Mouse (Mus musculus): ENCODE measurements around the gene Trpm8. TPM values are rescaled to one million over a fixed set of nuclear protein-coding genes. Genes with fewer than 3 reads are reported as not detected.

Trpm8 gene
- total RNA-seq, 2 experiments from 2014 or later: not detected

DNA sequence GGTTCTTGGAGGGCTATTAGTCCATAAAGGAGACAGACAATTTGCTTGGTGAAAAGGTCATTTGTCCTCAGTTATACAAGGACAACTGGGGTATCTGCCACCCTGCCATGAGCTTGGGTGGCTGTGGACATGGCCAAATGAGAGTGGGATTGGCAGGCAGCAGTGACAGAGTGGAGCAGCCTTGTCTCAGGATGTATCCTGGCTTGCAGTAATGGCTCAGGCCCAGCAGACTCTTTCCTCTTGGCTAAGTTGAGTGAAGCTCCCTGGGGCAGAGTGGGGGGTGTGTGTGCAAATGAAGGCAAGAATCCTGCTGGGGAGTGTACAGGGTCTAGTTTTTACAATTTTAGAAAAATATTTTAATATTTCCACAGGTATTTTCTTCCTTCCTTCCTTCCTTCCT is 44.7 kb downstream of the Trpm8 start:
- no peak for ATAC-seq (replicated peaks; ENCODE audit: low FRiP score, poor library complexity, severe bottlenecking)

DNA sequence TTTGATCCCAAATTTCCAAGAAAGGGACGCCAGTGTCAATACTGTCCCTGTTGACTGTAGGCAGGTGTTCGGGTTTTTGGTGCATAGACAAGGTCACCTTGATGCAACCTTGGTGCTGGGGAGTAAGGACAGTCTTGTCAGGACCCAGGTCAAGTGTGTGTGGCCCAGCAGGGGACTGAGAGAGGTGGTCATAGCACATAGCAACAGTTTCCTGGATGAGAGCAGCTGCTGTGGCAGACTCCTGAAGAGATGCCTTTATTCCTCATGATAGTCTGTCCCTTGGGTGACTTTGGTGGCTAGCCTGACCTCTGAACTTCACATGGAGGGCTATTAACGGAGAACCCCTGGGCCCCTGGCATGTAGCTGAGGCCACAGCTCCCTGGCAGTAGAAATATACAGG is 45.6 kb downstream of the Trpm8 start:
- no peak for ATAC-seq (replicated peaks; ENCODE audit: low FRiP score, poor library complexity, severe bottlenecking)

DNA sequence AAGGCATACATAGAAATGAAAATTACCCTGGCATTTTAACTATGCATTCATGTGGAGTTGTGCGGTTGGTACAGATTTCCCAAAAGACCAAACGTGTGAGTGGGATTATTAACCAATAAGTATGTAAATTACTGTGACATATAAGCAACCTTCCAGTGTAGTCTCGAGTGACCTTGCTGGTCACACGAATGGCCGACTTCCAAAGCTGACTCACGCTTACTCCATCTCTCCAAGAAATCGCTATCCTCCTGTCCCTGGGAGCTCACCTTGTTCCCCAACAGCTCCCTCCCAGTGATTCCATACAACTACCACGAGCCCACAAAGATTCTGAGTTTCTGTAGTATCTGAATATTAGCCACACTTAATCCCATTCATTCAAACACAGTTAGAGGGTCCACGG is 62.0 kb downstream of the Trpm8 start:
- no peak for ATAC-seq (replicated peaks; ENCODE audit: low FRiP score, poor library complexity, severe bottlenecking)

DNA sequence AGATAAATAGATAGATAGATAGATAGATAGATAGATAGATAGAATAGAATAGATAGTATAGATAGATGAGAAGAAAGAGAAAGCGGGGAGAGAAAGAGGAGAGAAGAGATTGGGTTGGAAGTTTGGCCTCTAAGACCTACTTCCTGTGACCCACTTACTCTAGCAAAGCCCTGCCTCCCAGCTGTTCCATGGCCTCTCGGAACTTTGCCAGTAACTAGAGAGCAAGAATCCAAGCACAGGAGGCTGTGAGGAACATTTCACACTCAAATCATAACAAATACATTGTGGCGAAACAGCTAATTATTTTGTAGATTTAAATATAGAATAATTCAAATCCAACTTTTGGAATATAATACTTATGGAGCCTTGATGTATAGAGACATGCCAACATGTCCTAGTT is 65.2 kb downstream of the Trpm8 start:
- ATAC-seq (replicated peaks; ENCODE audit: low FRiP score, poor library complexity, severe bottlenecking): no peak

DNA sequence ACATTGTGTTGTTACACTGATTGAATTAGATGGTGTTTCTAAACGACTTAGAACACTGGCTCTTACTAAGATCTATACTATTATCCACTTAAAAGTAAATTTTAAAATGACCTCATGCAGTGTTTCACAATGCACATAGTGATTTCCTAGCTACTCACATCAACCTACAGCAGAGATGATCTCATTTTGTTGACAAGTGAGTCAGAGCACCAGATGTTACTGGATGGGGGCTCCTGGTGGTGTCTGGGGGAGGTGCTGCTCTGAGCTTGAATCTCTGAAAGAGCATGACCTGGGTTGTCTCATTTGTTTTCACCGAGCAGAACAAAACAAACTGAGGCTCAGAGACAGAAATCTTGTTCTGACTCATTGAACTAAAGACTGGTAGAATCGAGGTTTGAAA is 68.1 kb downstream of the Trpm8 start:
- ATAC-seq (replicated peaks; ENCODE audit: low FRiP score, poor library complexity, severe bottlenecking): no peak

DNA sequence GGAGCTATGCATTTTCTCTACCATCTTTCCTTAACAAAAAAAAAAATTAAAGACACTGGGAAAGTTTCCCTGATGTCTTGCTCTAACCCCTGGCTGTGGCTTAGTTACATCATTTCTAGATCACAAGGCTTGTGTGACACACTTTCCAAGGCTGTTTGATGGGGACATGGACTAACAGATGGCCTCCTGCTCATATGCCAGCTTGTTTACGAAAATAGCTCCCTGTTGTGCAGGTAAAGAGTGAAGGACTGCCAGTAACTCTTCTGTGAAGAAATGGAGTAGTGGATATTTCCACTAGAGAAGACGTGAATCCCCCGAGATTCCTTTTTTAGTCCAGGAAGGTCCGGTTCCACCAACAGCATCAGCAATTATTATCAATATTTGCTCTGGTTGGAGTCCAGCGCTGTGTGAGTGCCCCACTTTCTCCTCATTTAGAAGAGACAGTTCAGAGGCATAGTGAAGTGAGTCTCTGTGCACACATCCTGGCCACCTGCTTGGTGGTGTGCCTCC is 71.1 kb downstream of the Trpm8 start:
- ATAC-seq (replicated peaks; ENCODE audit: low FRiP score, poor library complexity, severe bottlenecking): no peak

DNA sequence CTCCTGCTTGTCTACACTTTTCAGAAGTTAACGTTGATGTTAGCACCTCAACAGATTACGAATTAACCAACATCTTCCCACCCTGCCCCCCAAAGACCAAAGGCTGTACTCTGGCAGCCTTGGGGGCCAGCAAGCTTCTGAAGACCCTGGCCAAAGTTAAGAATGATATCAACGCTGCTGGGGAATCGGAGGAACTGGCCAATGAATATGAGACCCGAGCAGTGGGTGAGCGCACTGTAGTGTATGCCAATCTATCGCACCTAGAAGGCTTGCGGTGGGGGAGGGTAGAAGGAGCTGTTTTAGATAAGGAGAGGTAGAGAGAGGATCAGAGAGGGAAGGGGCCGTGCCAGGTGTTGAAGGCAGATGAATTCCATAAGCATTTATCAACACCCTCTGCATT is 73.3 kb downstream of the Trpm8 start:
- ATAC-seq (replicated peaks; ENCODE audit: low FRiP score, poor library complexity, severe bottlenecking): no peak

DNA sequence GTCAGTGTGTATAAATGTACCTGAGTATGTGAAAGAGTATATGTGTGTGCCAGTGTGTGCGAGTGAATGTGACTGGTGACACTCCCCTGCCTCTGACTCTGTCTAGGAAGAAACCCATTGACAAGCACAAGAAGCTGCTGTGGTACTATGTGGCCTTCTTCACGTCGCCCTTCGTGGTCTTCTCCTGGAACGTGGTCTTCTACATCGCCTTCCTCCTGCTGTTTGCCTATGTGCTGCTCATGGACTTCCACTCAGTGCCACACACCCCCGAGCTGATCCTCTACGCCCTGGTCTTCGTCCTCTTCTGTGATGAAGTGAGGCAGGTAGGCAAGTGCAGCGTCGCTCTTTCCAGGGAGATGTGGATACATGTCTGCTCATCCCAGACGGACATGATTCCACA is 77.6 kb downstream of the Trpm8 start:
- no peak for ATAC-seq (replicated peaks; ENCODE audit: low FRiP score, poor library complexity, severe bottlenecking)

DNA sequence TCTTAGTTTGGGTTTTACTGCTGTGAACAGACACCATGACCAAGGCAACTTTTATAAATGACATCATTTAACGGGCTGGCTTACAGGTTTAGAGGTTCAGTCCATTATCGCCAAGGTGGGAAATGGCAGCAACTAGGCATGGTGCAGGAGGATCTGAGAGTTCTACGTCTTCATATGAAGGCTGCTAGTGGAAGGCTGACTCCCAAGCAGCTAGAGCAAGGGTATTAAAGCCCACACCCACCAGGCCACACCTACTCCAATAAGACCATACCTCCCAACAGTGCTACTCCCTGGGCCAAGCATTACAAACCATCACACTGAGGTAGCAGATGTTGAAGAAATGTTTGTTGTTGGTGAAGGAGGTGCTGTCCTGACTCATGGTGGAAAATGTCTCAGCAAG is 78.2 kb downstream of the Trpm8 start:
- ATAC-seq (replicated peaks; ENCODE audit: low FRiP score, poor library complexity, severe bottlenecking): no peak

DNA sequence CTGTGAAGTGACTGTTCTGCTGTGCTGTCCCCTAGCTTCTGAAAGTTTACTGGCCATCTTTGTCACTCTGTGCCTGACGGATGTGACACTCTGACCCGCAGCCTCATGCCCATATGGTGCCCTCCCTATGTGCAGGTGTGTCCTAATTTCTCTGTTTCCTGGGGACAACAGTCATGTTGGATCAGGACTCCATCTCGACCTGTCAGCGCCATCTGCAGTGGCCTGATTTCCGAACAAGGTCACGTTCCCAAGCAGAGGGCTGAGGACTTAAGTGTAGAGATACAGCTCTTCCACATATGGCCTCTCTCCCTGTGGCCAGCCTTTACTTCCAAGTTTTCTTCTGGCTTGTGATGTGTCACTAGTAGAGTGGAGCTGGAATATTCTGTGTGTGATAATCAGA is 79.2 kb downstream of the Trpm8 start:
- ATAC-seq (replicated peaks; ENCODE audit: low FRiP score, poor library complexity, severe bottlenecking): no peak

DNA sequence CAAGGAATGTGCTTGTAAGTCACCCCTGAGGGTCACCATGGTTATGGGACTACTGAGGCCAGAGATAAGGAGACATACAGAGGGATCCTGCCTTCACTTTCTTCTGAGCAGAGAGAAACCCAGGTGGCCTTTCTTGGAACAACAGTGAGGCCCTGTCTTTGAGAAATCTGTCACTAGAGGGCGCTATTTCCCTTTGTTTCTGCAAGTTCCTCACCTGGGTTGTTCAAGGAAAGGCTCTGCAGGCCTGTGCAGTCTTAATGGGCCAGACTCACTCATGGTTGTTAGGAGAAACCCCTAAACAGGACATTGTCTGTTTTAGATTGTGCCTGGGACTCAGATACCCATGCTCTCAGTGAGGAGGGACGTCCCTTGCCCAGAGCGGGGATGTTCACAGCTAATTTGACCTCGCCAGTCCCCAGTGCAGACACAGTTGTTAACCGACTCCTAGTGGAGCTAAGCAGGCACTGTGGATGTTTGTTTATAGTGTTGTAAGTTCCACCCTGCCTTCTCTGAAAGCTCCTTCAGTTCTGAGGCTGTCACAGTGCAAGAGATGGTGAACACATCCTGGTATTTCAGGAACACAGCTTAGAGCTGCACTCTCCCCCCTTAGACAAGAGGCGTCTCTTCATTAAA is 80.1 kb downstream of the Trpm8 start:
- ATAC-seq (replicated peaks; ENCODE audit: low FRiP score, poor library complexity, severe bottlenecking): no peak

DNA sequence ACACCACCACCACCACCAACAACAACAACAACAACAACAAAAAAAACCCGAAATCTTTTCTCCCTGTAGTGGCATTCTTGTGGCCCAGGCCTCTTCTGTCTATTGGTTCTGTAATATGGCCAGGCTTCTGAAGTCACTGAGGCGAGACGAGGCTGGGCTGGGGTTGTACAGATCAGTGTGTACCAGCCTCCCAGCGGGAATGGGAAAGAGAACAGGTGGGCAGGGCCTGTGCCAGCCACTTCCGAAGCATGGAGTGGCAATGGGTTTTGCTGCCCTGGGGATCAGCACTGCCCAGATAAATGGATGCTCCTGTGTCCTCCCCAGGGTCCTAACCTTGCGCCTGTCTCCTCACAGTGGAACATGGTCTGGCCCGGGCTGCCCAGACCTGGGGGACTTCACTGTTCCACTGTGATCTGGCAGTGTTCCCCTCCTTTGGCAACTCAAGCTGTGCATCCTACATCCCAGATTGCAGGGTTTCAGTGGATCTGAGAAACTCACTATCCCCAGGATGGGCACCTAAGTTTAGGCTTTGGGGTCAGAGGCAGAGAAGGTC is 80.7 kb downstream of the Trpm8 start:
- no peak for ATAC-seq (replicated peaks; ENCODE audit: low FRiP score, poor library complexity, severe bottlenecking)

DNA sequence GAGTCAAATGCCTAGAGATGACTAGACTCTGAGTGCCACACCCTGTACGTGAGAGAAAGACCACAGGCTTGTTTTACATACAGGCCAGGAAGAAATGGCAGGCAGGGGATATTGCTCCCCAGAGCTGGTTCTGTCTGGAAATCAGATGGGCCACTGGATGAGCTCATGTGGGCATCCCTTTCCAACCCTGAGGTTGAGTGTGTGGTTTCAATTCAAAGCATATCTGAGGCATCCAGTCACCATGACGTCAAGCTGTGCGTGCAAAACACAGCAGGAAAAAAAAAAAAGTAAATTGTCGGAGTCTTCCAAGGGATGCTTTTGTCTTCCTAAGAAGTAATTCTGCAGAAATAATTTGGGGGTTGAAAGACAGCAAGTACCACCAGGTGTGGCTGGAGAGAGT is 83.6 kb downstream of the Trpm8 start:
- no peak for ATAC-seq (replicated peaks; ENCODE audit: low FRiP score, poor library complexity, severe bottlenecking)

DNA sequence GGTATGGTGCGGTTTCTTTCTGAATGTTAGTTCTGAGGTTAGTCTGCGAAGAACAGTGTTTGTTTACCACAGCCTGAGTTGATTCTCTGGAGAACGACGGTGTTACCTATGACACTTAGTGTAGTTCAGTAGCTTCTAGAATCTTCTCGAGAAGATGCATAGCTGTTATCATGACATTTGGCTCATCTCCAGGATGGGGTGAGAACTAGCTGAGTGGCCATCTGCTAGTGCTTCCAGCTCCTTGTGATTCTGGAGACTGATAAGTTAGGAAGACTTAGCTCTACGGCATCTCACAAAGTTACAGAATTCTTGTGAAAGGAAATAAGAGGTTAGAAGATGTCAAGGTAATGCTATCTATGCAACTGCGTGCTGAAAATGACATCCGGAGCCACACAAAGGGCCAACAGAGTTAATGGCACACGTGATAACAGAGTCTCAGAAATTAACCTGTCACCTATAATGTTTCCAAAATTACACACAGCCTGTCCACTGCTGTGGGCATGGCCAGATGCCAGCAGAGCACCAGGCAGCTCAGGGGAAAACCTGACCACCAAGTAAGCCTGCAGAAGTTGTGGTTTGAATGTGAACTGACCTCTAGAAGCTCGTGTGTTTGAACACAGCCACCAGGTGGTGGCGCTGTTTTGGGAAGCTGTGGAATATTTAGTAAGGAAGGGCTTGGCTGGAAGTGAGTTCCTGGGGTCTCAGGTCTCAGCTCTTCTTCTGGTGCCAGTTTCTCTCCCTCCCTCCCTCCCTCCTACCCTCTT is 89.6 kb downstream of the Trpm8 start:
- no peak for ATAC-seq (replicated peaks; ENCODE audit: low FRiP score, poor library complexity, severe bottlenecking)

DNA sequence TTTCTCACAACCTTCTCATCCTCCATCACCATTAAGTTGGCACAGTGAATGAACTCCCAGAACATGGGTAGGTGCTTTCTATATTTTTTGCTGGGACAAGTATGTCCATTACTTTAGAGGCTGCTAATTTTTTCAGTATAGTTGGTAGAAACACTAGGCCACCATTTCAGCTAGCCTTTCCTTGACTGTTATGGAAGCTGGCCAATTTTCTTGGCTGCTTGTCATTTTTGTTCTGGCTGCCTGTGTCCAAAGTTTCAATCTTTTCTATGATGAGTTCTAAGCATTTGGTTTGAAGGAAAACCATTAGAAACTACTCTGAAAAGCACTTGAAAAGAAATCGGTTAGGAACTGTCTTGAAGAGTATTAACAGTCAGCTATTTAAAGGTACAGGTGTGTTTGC is 101.0 kb downstream of the Trpm8 start:
- no peak for ATAC-seq (replicated peaks; ENCODE audit: low FRiP score, poor library complexity, severe bottlenecking)

DNA sequence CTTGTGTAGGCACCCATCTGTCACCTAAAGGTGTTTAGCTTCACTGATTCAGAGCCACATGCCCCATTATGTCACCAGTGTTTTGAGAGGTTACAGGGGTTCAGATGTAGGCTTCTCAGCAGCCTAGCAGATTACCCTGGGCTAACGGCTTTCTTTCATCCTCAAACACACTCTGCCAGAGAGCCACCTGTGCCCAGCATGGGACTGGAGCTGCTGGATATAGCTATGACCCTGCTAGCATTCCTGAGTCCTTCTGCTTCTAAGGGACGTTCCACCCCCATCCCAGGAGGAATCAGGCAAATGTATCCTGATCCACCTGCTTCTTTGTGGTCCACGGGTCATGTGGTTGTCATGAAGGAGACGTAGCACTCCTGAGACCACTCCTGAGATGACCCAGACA is 114.2 kb downstream of the Trpm8 start:
- no peak for ATAC-seq (replicated peaks; ENCODE audit: low FRiP score, poor library complexity, severe bottlenecking)

DNA sequence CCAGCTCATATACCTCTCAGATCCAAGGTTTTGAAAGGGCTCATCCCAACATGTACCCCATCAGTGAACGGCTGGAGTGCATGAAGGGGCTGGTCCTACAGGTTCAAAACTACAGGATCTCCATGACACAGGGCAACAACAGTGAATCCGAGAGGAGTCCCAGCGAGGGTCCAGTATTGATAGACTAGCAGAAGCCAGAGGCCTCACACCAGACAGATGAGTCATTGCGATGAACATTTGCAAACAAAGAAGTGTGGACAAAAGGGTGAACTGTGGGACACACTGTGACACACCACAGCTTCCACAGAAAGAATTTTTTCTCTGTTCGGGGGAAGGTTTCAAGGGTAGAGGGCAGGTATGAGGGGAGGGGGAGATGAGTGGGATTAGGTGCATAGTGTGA is 115.9 kb downstream of the Trpm8 start:
- no peak for ATAC-seq (replicated peaks; ENCODE audit: low FRiP score, poor library complexity, severe bottlenecking)

DNA sequence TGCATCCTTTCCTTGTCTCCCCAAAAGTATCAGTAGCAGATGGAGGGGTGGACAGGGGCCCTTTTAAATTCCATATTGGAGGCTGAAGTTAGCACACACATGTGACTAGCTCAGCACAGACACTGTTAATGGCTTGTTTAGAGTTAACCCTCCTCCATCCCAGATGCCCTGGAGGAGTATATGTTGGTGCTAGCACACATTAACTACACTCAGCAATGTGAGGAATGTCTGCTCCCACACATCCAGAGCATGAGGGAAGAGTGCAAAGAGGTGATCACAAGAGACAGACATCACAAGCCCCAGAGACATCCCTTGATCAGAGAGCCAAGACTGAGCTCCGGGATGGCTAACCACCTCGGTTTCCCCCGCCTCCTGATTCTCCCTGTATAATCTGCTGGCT is 125.9 kb downstream of the Trpm8 start:
- ATAC-seq (replicated peaks; ENCODE audit: low FRiP score, poor library complexity, severe bottlenecking): no peak

DNA sequence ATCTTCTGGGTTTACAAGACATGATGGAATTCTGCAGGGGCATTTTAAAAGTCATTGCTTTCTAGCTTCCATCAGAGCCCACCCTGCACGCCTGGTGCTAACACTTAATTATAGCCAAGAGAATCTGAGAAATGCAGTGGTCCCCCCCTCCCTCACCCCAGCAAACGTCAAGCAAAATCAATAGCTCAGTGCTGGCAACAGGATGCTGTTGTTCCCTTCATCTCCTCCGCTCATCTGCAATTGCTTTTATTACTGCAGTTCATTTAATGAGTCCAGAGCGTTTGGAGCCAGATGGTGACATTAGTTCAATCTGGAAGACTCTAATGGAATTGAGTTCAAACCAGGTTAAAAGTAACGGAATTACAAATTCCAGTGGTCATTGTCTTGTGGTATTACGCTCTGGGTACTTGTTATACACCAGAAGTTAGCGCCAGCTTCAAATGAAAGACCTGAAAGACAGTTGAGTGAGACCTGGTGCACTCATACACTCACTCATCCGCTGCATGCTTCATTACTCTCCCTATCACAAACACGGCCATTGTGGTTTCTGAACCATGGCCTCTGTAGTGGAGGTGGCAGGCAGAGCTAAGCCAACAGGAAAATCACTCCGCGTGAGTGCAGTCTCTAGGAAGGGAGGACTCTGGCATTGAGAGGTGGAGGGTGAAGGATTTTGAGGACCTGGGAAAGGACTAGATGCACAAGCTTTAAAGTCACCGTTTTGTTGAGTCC is 128.8 kb downstream of the Trpm8 start:
- no peak for ATAC-seq (replicated peaks; ENCODE audit: low FRiP score, poor library complexity, severe bottlenecking)

DNA sequence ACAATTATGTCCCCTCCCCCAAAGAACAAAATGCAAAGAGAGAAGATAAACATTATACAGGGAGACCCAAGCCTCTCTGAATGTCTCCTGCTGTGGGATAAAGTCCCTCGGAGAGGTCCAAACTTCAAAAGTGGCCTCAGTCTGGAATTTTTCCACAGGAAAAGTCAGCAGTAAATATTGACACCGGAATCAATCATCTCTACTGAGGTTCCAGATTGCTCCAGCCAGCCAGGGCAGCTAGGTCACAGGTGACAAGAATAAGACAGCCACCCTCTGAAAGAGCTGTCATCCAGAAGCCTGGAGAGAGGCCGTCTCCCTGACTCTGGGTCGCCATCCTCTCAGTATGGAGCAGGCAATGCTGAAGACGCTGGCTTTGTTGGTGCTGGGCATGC is 129.3 kb downstream of the Trpm8 start, which contains the start of gene Spp2:
TSS of gene Spp2 (plus strand) at position 155 of the 392 bp plus-strand sequence.
- ATAC-seq (replicated peaks; ENCODE audit: low FRiP score, poor library complexity, severe bottlenecking): no peak

DNA sequence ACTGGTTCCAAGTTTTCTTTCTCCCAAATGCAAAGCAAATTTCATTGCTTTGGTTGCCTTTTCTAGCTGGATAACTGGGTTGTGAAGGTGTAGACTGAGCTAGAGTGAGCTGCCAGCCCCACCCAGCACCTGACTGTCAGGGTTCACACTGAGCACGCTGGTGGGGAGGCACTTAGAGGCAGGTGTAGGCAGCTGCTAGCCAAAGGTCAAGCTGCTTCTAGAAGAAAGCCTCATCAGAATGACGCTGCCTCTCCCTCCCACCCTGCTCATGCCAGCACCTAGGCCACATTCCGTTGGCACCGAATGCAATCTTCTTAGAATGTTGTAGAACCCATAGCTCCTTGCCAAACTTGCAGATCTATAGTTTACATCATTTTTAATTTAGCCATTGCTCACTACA is 130.9 kb downstream of the Trpm8 start:
- no peak for ATAC-seq (replicated peaks; ENCODE audit: low FRiP score, poor library complexity, severe bottlenecking)
